Mouse (Mus musculus): ENCODE results near the gene Htra2.

The Htra2 gene

GRCm38 (mm10) chr6:83008659-83009058 is 46.4 kb downstream of the Htra2 start:
- peak; percentile 51 for DNase-seq (ENCODE audit: low read depth, low spot score)

DNA sequence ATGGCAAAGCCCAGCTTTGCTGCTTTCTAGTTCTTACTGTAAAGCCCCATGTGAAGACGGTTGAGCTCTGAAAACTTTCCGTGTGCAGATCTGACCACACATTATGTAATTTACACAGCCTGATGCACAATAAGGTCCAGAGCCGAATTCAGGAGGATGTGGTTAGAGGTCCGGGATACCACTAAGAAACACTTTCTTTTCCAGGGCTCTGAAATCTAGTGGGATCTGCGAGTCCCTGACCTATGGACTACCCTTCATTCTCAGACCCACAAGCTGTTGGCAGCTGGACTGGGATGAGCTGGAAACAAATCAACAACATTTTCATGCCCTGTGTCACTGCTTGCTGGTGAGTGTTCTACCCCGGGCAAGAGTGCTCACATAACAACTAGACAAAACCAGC is 49.0 kb downstream of the Htra2 start:
- no peak for DNase-seq (ENCODE audit: low read depth, low spot score)

GRCm38 (mm10) chr6:83005444-83006011 is 49.5 kb downstream of the Htra2 start:
- DNase-seq (ENCODE audit: low read depth, low spot score) = no peak

GRCm38 (mm10) chr6:83004872-83005271 is 50.2 kb downstream of the Htra2 start:
- DNase-seq (ENCODE audit: low read depth, low spot score) = no peak

DNA sequence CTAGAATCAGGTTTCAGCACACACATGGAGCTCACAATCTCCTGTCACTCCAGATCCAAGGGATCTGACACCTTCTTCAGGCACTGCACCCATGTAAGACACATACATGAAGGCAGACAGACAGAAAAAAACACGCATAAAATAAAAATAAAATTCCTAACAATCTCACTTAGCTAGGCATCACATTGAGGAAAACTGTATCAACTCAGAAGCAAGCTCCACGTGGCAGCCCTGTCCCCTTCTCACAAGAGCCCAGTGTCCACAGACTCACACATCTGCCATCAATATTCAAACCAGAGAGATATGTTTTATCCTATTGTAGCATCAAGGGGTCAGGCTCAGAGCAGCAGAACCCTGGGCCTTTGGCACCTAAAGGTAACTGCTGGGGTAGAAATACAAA is 50.8 kb downstream of the Htra2 start:
- DNase-seq (ENCODE audit: low read depth, low spot score) = no peak

- DNase-seq (ENCODE audit: low read depth, low spot score) = no peak
Observed at GRCm38 (mm10) chr6:83003850-83004249, 51.2 kb downstream of the Htra2 start.

DNA sequence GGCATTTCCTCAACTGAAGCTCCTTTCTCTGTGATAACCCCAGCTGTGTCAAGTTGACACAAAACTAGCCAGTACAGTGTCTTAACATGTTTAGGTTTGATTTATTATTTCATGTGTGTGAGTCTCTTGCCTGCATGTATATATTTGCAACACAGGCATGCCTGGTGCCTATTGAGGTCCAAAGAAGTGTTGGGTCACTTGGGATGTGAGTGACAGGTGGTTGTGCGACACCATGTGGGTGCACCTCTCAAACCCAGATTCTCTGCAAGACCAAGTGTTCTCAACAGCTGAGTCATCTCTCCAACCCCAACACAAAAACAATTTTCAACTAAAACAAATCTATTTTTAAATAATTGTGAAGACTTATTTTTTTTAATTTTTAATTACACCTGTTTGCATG is 52.0 kb downstream of the Htra2 start:
- no peak for DNase-seq (ENCODE audit: low read depth, low spot score)
